Mouse (Mus musculus) limb, embryonic 14.5 days (tissue): ENCODE measurements around the gene Idua. TPM values are rescaled to one million over a fixed set of nuclear protein-coding genes. Genes with fewer than 3 reads are reported as not detected.

Experiments used
- ATAC-seq: fragments of 200-750 bp; cut with Nextera tagmentation; 2 replicates; pipeline ENCODE4 v1.8.0; 2017; ENCODE audit warnings: low read depth, moderate number of reproducible peaks, moderate TSS enrichment; ENCODE audit not compliant: low FRiP score
- DNase-seq: peaks from one replicate; pipeline ENCODE4 v3.0.0-alpha.2; 2015; ENCODE audit warnings: low spot score
- H3K27ac ChIP-seq: fragments of 300-500 bp; sonication (generic); replicated peaks from 2 replicates; pipeline ENCODE4 v1.5.1; 2014; ENCODE audit warnings: low read depth, mild to moderate bottlenecking, low read length, moderate library complexity, mixed read lengths
- H3K27me3 ChIP-seq: fragments of 300-500 bp; sonication (generic); 2 replicates; pipeline ENCODE4 v1.6.1; 2014; ENCODE audit warnings: low read length, mixed read lengths; ENCODE audit not compliant: control insufficient read depth, insufficient read depth
- H3K36me3 ChIP-seq: fragments of 300-500 bp; sonication (generic); 2 replicates; pipeline ENCODE4 v1.6.1; 2014; ENCODE audit warnings: mild to moderate bottlenecking, low read length, moderate library complexity, mixed read lengths; ENCODE audit not compliant: control insufficient read depth, insufficient read depth
- H3K4me1 ChIP-seq: fragments of 300-500 bp; sonication (generic); 2 replicates; pipeline ENCODE4 v1.6.1; 2014; ENCODE audit warnings: antibody characterized with exemption, low read length, mixed read lengths; ENCODE audit not compliant: control insufficient read depth, insufficient read depth
- H3K4me2 ChIP-seq: fragments of 300-500 bp; sonication (generic); replicated peaks from 2 replicates; pipeline ENCODE4 v1.6.1; 2014; ENCODE audit warnings: low read depth, mild to moderate bottlenecking, low read length, moderate library complexity; ENCODE audit not compliant: severe bottlenecking
- H3K4me3 ChIP-seq: fragments of 300-500 bp; sonication (generic); replicated peaks from 2 replicates; pipeline ENCODE4 v1.5.1; 2014; ENCODE audit warnings: low read length
- H3K9ac ChIP-seq: fragments of 300-500 bp; sonication (generic); 2 replicates; pipeline ENCODE4 v1.6.1; 2014; ENCODE audit warnings: mild to moderate bottlenecking, low read depth, low read length, moderate library complexity; ENCODE audit not compliant: severe bottlenecking
- H3K9me3 ChIP-seq: fragments of 300-500 bp; sonication (generic); 2 replicates; pipeline ENCODE4 v1.6.1; 2016; ENCODE audit warnings: low read length; ENCODE audit not compliant: control insufficient read depth
- POLR2A ChIP-seq: fragments of 200-500 bp; IDR thresholded peaks from 2 replicates; pipeline ENCODE4 v1.8.0; 2012; ENCODE audit warnings: inconsistent platforms, mild to moderate bottlenecking, moderate library complexity, borderline replicate concordance; ENCODE audit not compliant: insufficient read depth, insufficient read length; ENCODE audit errors: extremely low read depth
- WGBS: fragments of 180-500 bp; shearing (Covaris S2); extraction: QIAGEN DNeasy Blood & Tissue Kit; methylation state at CpG from one replicate; pipeline ENCODE4 v1.1.7; 2014; 5-methylcytosine and 5-hydroxymethylcytosine counted together
- polyA plus RNA-seq, 2 experiments: library from polyadenylated mRNA; depleted of rRNA in 1 of 2; stranded (reverse) in 1 of 2; unstranded in 1 of 2; fragments of >200 nt; fragmentation: Nextera tagmentation in 1 of 2; extraction: Ambion mirVana in 1 of 2; gene quantifications; 2 replicates each; pipeline versions ENCODE4 v1.2.1 to v1.2.3; 2012 to 2014

Gene Idua
- polyA plus RNA-seq, 2 experiments, result 15.6 to 21.4 TPM

DNA sequence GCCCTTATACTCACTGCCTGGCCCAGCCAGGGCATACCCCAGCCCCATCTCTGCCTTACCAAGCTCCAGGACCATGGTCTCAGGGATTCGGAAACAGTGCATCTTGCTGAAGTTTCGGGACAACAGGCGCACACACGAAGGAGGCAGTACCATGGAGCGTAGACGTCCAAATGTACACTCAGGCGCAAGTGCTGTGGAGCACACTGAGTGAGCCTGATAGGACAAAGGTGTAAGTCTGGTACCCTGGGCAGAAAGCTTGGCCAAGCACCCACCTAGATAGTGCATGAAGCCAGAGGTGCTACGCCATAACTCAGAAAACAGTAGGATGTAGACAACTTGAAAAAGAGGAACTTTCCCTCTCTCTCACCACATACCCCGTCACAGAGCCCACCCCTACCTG, 4.8 kb upstream of the Idua start:
- Histone ChIP-seq H3K36me3 (peaks cover 66% of the 10 kb centered on the region), H3K4me2 (no peak overlapping the region), H3K4me3 (no peak overlapping the region), H3K27me3 (no peaks in the 10 kb centered on the region), H3K9me3 (no peaks in the 10 kb centered on the region), H3K4me1 (peaks cover 8% of the 10 kb centered on the region), H3K27ac (no peak overlapping the region), H3K9ac (no peak overlapping the region)
- no peak for ATAC-seq
- no peak for DNase-seq
- 96% methylated on average over 9 of the region's 9 CpGs for WGBS
- TF ChIP-seq POLR2A, result no peak

- WGBS, result 93% methylated on average over 15 of the region's 15 CpGs
- no peak overlapping the region for H3K4me2 ChIP-seq
- ATAC-seq, result no peak
- no peaks in the 10 kb centered on the region for H3K9me3 ChIP-seq
- TF ChIP-seq POLR2A, result no peak
- no peak overlapping the region for H3K9ac ChIP-seq
- H3K4me1 ChIP-seq, result peaks cover 8% of the 10 kb centered on the region
- no peak overlapping the region for H3K27ac ChIP-seq
- peaks cover 60% of the 10 kb centered on the region for H3K36me3 ChIP-seq
- no peaks in the 10 kb centered on the region for H3K27me3 ChIP-seq
- H3K4me3 ChIP-seq, result no peak overlapping the region
- DNase-seq, result no peak
Measured at GRCm38 (mm10) chr5:108655891-108656650, 4.1 kb upstream of the Idua start.

DNA sequence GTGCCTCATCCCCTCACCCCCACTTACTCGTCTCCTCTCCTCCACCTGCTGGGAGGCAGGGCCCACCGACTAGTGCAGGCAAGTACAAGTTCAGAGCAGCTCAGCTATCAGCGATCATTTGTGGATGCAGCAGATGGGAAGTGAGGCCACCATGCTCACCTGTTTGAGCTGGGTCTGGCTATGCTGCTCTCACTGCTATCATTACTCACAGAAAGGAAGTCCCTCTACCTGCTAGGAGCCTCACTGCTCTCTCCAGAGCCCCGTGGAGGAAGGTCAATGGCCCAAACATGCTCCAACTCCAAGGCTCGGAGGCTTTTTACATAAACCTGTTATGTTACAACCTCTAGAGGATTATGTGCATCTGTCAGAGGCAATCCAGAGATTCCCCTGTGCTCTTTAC, 2.7 kb upstream of the Idua start:
- Histone ChIP-seq H3K4me3 (no peak overlapping the region), H3K9ac (no peak overlapping the region), H3K27ac (no peak overlapping the region), H3K36me3 (peaks cover 52% of the 10 kb centered on the region), H3K9me3 (no peaks in the 10 kb centered on the region), H3K4me2 (no peak overlapping the region), H3K27me3 (no peaks in the 10 kb centered on the region), H3K4me1 (peaks cover 8% of the 10 kb centered on the region)
- ATAC-seq (no peak), DNase-seq (no peak)
- TF ChIP-seq POLR2A, result no peak
- WGBS, result 73% methylated on average over 5 of the region's 5 CpGs

DNA sequence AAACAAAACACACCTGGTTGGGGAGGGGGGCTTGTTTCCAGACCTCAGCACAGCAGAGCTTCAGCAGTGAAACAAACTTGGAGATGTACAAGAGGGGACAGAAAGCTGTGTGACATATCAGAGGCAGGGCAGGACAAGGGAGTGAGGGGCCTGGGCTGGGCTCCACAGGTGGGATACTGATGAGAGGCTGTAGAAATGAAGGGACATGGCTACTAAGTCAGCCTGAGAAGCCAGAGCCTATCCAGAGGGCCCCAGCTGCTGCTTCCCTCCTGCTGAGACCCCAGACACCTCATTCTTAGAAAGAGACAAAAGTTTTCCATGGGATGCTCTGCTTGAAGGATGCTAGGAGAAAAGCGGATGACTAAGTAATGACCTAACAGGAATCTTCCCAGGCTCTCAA, 1.5 kb upstream of the Idua start:
- Histone ChIP-seq H3K9ac (no peak overlapping the region), H3K4me3 (no peak overlapping the region), H3K27me3 (no peaks in the 10 kb centered on the region), H3K27ac (no peak overlapping the region), H3K4me1 (peaks cover 8% of the 10 kb centered on the region), H3K9me3 (no peaks in the 10 kb centered on the region), H3K36me3 (peaks cover 40% of the 10 kb centered on the region), H3K4me2 (no peak overlapping the region)
- no peak for ATAC-seq
- no peak for DNase-seq
- WGBS, result 87% methylated on average over 1 of the region's 1 CpGs
- TF ChIP-seq POLR2A, result no peak

DNA sequence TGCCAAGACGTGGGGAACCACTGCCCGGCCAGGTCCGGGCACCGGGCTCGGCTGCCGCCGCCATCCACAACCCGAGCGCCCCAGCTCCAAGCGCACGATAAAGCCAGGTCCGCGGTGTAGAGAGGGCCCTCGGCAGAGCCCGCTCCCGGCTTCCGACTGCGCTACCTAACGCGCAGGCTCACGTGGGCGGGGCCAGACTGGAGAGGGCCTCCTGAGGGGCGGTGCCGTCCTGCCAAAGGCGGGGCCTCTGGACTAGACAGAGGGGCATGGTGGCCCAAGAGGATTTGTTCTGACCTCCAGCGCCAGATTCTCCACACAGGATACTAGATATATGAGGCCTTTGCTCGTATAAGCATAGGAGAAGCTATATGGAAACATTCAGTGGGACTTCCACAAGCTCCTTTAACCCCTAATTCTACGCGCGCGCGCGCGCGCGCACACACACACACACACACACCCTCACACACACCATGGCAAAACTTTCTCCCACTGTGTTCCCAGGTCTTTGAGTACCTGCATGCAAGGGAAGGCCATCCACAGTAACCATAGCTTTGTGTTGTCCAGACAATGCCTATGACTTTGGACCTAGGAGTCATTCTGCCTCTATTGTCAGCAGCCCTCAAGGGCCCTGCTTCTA, 619 bp downstream of the Idua start:
- Histone ChIP-seq H3K4me1 (peaks cover 8% of the 10 kb centered on the region), H3K36me3 (peaks cover 19% of the 10 kb centered on the region), H3K9ac (peak overlapping the region; percentile 90), H3K4me2 (peak overlapping the region; percentile 78), H3K27me3 (no peaks in the 10 kb centered on the region), H3K4me3 (peak overlapping the region; percentile 70), H3K9me3 (no peaks in the 10 kb centered on the region), H3K27ac (no peak overlapping the region)
- DNase-seq (peak; percentile 91), ATAC-seq (peak; percentile 97)
- TF ChIP-seq POLR2A, result peak; percentile 78; the same call in 1 of the 2 replicates
- WGBS, result 14% methylated on average over 33 of the region's 36 CpGs
